Mouse (Mus musculus) hindbrain, embryonic 12.5 days (tissue): ENCODE results near the gene Copa. TPM values are rescaled to one million over a fixed set of nuclear protein-coding genes. Genes with fewer than 3 reads are reported as not detected.

ENCODE experiments used
- ATAC-seq: fragments of 200-750 bp; cut with Nextera tagmentation; 2 replicates; pipeline ENCODE4 v1.8.0; 2017; ENCODE audit warnings: moderate TSS enrichment; ENCODE audit not compliant: low FRiP score
- H3K27ac ChIP-seq: fragments of 300-500 bp; sonication (generic); 2 replicates; pipeline ENCODE4 v1.5.1; 2016; ENCODE audit warnings: mild to moderate bottlenecking
- H3K27me3 ChIP-seq: fragments of 300-500 bp; sonication (generic); 2 replicates; pipeline ENCODE4 v1.6.1; 2016; ENCODE audit warnings: mild to moderate bottlenecking
- H3K36me3 ChIP-seq: fragments of 300-500 bp; sonication (generic); 2 replicates; pipeline ENCODE4 v1.6.1; 2016; ENCODE audit warnings: mild to moderate bottlenecking
- H3K4me1 ChIP-seq: fragments of 300-500 bp; sonication (generic); 2 replicates; pipeline ENCODE4 v1.6.1; 2016
- H3K4me2 ChIP-seq: fragments of 300-500 bp; sonication (generic); replicated peaks from 2 replicates; pipeline ENCODE4 v1.6.1; 2016; ENCODE audit warnings: mild to moderate bottlenecking
- H3K4me3 ChIP-seq: fragments of 300-500 bp; sonication (generic); 2 replicates; pipeline ENCODE4 v1.5.1; 2016; ENCODE audit warnings: mild to moderate bottlenecking
- H3K9ac ChIP-seq: fragments of 300-500 bp; sonication (generic); 2 replicates; pipeline ENCODE4 v1.6.1; 2016; ENCODE audit warnings: mild to moderate bottlenecking, moderate library complexity
- H3K9me3 ChIP-seq: fragments of 300-500 bp; sonication (generic); replicated peaks from 2 replicates; pipeline ENCODE4 v1.6.1; 2016; ENCODE audit warnings: mild to moderate bottlenecking
- WGBS: fragments of 180-500 bp; shearing (Covaris S2); methylation state at CpG from one replicate; pipeline ENCODE4 v1.1.7; 2016; 5-methylcytosine and 5-hydroxymethylcytosine counted together
- polyA plus RNA-seq: library from polyadenylated mRNA; unstranded; fragments of >200 nt; fragmentation: Nextera tagmentation; extraction: Ambion mirVana; gene quantifications from 2 replicates; pipeline ENCODE4 v1.2.1, GENCODE M21; 2016

Gene Copa
- 233 and 256 TPM in 2 replicates for polyA plus RNA-seq

GRCm38 (mm10) chr1:172082101-172082898 is at the start of gene Copa, which contains the start of gene Ncstn:
Gene Copa, plus strand, starts transcription at chr1:172082529.
Gene Ncstn, minus strand, starts transcription at chr1:172082795.
- Histone ChIP-seq H3K4me1 (peaks cover 20% of the 10 kb centered on the region), H3K36me3 (peaks cover 25% of the 10 kb centered on the region), H3K9ac (peak within 1 kb of the TSS; percentile 73), H3K27ac (peak within 1 kb of the TSS; percentile 81), H3K27me3 (no peaks in the 10 kb centered on the region), H3K4me2 (peak within 1 kb of the TSS; percentile 82), H3K9me3 (no peaks in the 10 kb centered on the region), H3K4me3 (peak within 1 kb of the TSS; percentile 62)
- WGBS: under 1% methylated on average over 40 of the region's 40 CpGs
- peak; percentile 98 for ATAC-seq

GRCm38 (mm10) chr1:172046410-172046809 is 35.9 kb upstream of the Copa start:
- H3K36me3 ChIP-seq: no peaks in the 10 kb centered on the region
- H3K27me3 ChIP-seq: peaks cover 6% of the 10 kb centered on the region
- 79% methylated on average over 8 of the region's 8 CpGs for WGBS
- no peak overlapping the region for H3K4me3 ChIP-seq
- peaks cover 28% of the 10 kb centered on the region for H3K4me1 ChIP-seq
- no peaks in the 10 kb centered on the region for H3K9me3 ChIP-seq
- ATAC-seq: no peak
- H3K27ac ChIP-seq: no peak overlapping the region
- H3K9ac ChIP-seq: no peak overlapping the region
- H3K4me2 ChIP-seq: peak overlapping the region; percentile 29

GRCm38 (mm10) chr1:172046938-172047337 is 35.4 kb upstream of the Copa start:
- no peak for ATAC-seq
- peak overlapping the region; percentile 94 for H3K27ac ChIP-seq
- no peaks in the 10 kb centered on the region for H3K9me3 ChIP-seq
- 9% methylated on average over 5 of the region's 5 CpGs for WGBS
- H3K4me3 ChIP-seq: no peak overlapping the region
- peaks cover 28% of the 10 kb centered on the region for H3K4me1 ChIP-seq
- H3K9ac ChIP-seq: no peak overlapping the region
- H3K36me3 ChIP-seq: no peaks in the 10 kb centered on the region
- peak overlapping the region; percentile 29 for H3K4me2 ChIP-seq
- peaks cover 6% of the 10 kb centered on the region for H3K27me3 ChIP-seq

- Histone ChIP-seq H3K4me3 (no peak overlapping the region), H3K9ac (peak overlapping the region; percentile 29), H3K4me2 (peak overlapping the region; percentile 29), H3K27me3 (peaks cover 10% of the 10 kb centered on the region), H3K9me3 (no peaks in the 10 kb centered on the region), H3K27ac (peak overlapping the region; percentile 94), H3K36me3 (no peaks in the 10 kb centered on the region), H3K4me1 (peaks cover 37% of the 10 kb centered on the region)
- peak; percentile 86 for ATAC-seq
- WGBS: 8% methylated on average over 6 of the region's 6 CpGs
Measured at GRCm38 (mm10) chr1:172048241-172048734, 34.0 kb upstream of the Copa start.

DNA sequence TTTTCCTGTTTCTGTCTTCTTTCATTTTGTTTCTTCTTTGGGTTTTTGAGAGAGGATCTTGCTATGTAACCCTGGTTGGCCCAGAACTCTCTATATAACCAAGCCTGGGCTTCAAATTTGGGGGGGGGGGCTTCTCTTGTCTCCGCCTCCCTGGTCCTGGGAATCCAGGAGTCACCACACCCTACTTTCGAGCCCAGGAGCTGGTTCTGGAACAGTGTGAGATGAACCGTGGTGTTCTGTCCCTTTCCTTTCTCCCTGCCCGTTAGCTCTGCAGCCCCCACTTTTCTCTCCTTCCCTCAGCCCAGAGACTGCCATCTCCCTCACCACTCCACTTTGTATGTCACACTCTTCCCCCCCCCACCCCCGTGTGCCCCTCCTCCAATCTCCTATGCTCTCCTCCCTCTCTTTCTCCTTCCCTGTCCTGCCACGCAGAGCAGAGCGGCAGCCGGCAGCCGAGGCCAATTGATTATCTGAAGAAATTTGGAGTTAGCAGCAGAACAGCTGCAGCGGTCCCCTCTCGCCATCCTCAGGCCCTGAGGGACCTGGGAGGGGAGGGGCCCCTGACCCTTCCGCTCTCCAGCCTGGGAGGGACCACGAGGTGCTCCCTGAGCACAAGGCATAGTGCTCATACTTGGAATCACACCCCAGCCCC is 33.1 kb upstream of the Copa start:
- H3K27ac ChIP-seq: peak overlapping the region; percentile 94
- H3K4me1 ChIP-seq: peaks cover 46% of the 10 kb centered on the region
- H3K4me2 ChIP-seq: peak overlapping the region; percentile 29
- peaks cover 12% of the 10 kb centered on the region; the same call in 1 of the 2 replicates for H3K27me3 ChIP-seq
- no peaks in the 10 kb centered on the region for H3K9me3 ChIP-seq
- peak; percentile 76 for ATAC-seq
- 16% methylated on average over 13 of the region's 13 CpGs for WGBS
- H3K4me3 ChIP-seq: no peak overlapping the region
- no peaks in the 10 kb centered on the region for H3K36me3 ChIP-seq
- H3K9ac ChIP-seq: peak overlapping the region; percentile 35; the same call in 1 of the 2 replicates

DNA sequence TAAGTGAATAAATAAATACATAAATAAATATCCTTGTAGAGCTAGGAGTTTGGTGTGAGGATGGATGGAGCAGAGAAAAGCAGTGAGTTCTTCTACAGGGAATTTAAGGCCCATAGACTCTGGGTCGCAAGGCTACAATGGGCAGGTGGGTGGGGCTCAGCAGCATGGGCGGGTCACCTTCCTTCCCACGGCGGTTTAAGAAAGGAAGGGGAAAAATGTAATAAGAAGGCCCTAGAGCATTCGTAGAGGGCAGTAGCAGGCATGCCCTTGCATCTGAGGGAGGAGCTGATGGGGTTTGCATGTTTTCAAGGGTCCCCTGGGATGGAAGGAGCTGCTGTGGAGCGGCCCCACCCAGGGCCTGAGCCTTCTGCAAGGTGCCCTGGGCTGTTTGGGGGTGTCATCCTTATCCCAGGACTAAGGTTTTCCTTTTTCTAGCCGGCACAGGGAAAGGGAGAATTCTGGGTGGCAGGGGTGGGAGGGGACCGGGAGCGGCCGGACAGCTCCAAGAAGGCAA is 29.5 kb upstream of the Copa start:
- no peak for ATAC-seq
- Histone ChIP-seq H3K9me3 (no peaks in the 10 kb centered on the region), H3K36me3 (no peaks in the 10 kb centered on the region), H3K4me2 (peak overlapping the region; percentile 72), H3K4me3 (peak overlapping the region; percentile 39), H3K27ac (peak overlapping the region; percentile 70), H3K4me1 (peaks cover 58% of the 10 kb centered on the region), H3K27me3 (peaks cover 6% of the 10 kb centered on the region; the same call in 1 of the 2 replicates), H3K9ac (peak overlapping the region; percentile 64)
- WGBS: 8% methylated on average over 10 of the region's 10 CpGs

- ATAC-seq: no peak
- Histone ChIP-seq H3K36me3 (no peaks in the 10 kb centered on the region), H3K27ac (peak overlapping the region; percentile 40; the same call in 1 of the 2 replicates), H3K9ac (peak overlapping the region; percentile 64), H3K9me3 (no peaks in the 10 kb centered on the region), H3K4me1 (peaks cover 58% of the 10 kb centered on the region), H3K27me3 (peaks cover 6% of the 10 kb centered on the region; the same call in 1 of the 2 replicates), H3K4me2 (peak overlapping the region; percentile 72), H3K4me3 (peak overlapping the region; percentile 39)
- WGBS: 4% methylated on average over 42 of the region's 42 CpGs
Measured at GRCm38 (mm10) chr1:172053541-172054440, 28.5 kb upstream of the Copa start.

- Histone ChIP-seq H3K4me3 (peak overlapping the region; percentile 39), H3K4me1 (peaks cover 73% of the 10 kb centered on the region), H3K9me3 (no peaks in the 10 kb centered on the region), H3K27ac (peak overlapping the region; percentile 46; the same call in 1 of the 2 replicates), H3K36me3 (no peaks in the 10 kb centered on the region), H3K27me3 (peaks cover 6% of the 10 kb centered on the region; the same call in 1 of the 2 replicates), H3K4me2 (peak overlapping the region; percentile 72), H3K9ac (peak overlapping the region; percentile 60)
- ATAC-seq: no peak
- 65% methylated on average over 4 of the region's 4 CpGs for WGBS
Measured at GRCm38 (mm10) chr1:172056251-172056650, 26.1 kb upstream of the Copa start.

DNA sequence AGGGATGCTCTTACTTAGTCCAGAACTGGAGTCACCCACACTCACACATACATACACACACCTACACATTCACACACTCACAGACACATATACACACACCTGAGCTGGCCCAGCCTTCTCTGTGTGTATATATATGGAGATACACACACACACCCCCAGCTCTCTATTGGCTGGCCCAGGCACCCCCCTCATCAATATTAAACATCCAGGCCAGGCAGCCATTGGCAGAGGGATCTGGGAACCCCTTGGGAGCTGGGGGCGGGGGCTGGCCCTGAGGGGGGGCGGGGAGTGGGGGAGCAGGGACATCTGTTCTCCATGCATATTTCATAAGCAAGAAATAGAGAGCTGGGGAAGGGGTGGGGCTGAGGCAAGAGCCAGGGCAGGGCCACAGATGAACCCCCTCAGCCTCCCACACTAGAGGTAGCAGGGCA is 24.8 kb upstream of the Copa start, which contains the start of gene Nhlh1:
Nhlh1 (minus strand) TSS at position 83 of the 431 bp plus-strand sequence.
- Histone ChIP-seq H3K9me3 (no peaks in the 10 kb centered on the region), H3K4me1 (peaks cover 76% of the 10 kb centered on the region), H3K27me3 (peaks cover 6% of the 10 kb centered on the region; the same call in 1 of the 2 replicates), H3K4me3 (peak within 1 kb of the TSS; percentile 39), H3K36me3 (no peaks in the 10 kb centered on the region), H3K27ac (peak within 1 kb of the TSS; percentile 91), H3K4me2 (peak within 1 kb of the TSS; percentile 72), H3K9ac (peak within 1 kb of the TSS; percentile 60)
- 13% methylated on average over 2 of the region's 2 CpGs for WGBS
- ATAC-seq: peak; percentile 83

DNA sequence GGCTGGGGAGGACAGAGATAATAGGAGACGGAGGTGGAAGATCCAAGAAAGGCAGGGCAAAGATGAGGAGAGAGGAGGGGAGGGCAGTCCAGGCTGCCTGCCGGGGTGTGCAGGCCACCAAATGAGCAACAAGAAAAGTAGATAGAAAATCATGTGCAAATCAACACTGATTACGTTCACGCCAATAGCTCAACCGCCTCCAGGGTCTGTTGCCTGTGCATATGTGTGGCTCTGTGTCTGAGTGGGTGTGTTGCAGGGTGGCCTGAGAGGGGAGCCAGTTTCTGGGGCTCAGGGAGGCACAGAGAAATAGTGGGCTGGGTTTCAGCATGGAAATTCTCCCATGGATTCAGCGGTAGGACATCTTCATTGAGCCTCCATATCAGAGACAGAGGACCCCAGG is 24.0 kb upstream of the Copa start:
- H3K4me3 ChIP-seq: no peak overlapping the region
- H3K36me3 ChIP-seq: no peaks in the 10 kb centered on the region
- peak; percentile 7; the same call in 1 of the 2 replicates for ATAC-seq
- H3K27ac ChIP-seq: peak overlapping the region; percentile 91
- 0 out of 2 replicates have a peak, but pooled peaks cover 2% of the 10 kb centered on the region for H3K27me3 ChIP-seq
- no peaks in the 10 kb centered on the region for H3K9me3 ChIP-seq
- 49% methylated on average over 6 of the region's 6 CpGs for WGBS
- peak overlapping the region; percentile 72 for H3K4me2 ChIP-seq
- H3K9ac ChIP-seq: peak overlapping the region; percentile 45
- peaks cover 69% of the 10 kb centered on the region for H3K4me1 ChIP-seq

- Histone ChIP-seq H3K27ac (peak overlapping the region; percentile 91), H3K9me3 (no peaks in the 10 kb centered on the region), H3K4me2 (no peak overlapping the region; the same call in 1 of the 2 replicates), H3K4me3 (no peak overlapping the region), H3K27me3 (0 out of 2 replicates have a peak, but pooled peaks cover under 1% of the 10 kb centered on the region), H3K4me1 (peaks cover 63% of the 10 kb centered on the region), H3K36me3 (no peaks in the 10 kb centered on the region), H3K9ac (no peak overlapping the region)
- 47% methylated on average over 7 of the region's 7 CpGs for WGBS
- peak; percentile 17; the same call in 1 of the 2 replicates for ATAC-seq
Measured at GRCm38 (mm10) chr1:172058874-172059273, 23.5 kb upstream of the Copa start.
